Mouse (Mus musculus) heart, embryonic 14.5 days (tissue): Measurements from ENCODE around the gene Efr3b. TPM values are rescaled to one million over a fixed set of nuclear protein-coding genes. Genes with fewer than 3 reads are reported as not detected.
"Not testable (repeated sequence)": the region's sequence is repeated elsewhere in the genome, so short reads cannot be mapped to it uniquely, and the experiment has no call there.

Experiments used
- ATAC-seq: fragments of 200-750 bp; cut with Nextera tagmentation; 2 replicates; pipeline ENCODE4 v1.8.0; 2017; ENCODE audit warnings: low read depth, moderate TSS enrichment; ENCODE audit not compliant: insufficient number of reproducible peaks, insufficient read depth, low FRiP score
- H3K27ac ChIP-seq, 2 experiments: fragments of 200-500 bp in 1 of 2; fragments of 300-500 bp in 1 of 2; sonication (generic) in 1 of 2; replicated peaks in 1 of 2; 2 replicates each; pipeline ENCODE4 v1.5.1; 2012 to 2014; ENCODE audit warnings: low read depth in 2 of 2, low read length in 2 of 2, control low read depth in 1 of 2, mild to moderate bottlenecking in 1 of 2, mixed read lengths in 1 of 2; ENCODE audit not compliant: control insufficient read depth in 1 of 2, insufficient read depth in 1 of 2
- H3K27me3 ChIP-seq: fragments of 300-500 bp; sonication (generic); 2 replicates; pipeline ENCODE4 v1.6.1; 2014; ENCODE audit warnings: mild to moderate bottlenecking, low read length, control low read depth; ENCODE audit not compliant: control insufficient read depth, insufficient read depth
- H3K36me3 ChIP-seq: fragments of 300-500 bp; sonication (generic); 2 replicates; pipeline ENCODE4 v1.6.1; 2014; ENCODE audit warnings: mild to moderate bottlenecking, control low read depth, low read length, mixed read lengths; ENCODE audit not compliant: control insufficient read depth, insufficient read depth
- H3K4me1 ChIP-seq, 2 experiments: fragments of 200-500 bp in 1 of 2; fragments of 300-500 bp in 1 of 2; sonication (generic) in 1 of 2; 2 replicates each; pipeline ENCODE4 v1.6.1; 2012 to 2014; ENCODE audit warnings: low read length in 2 of 2, control low read depth in 1 of 2, mixed read lengths in 1 of 2; ENCODE audit not compliant: control insufficient read depth in 2 of 2, insufficient read depth in 2 of 2
- H3K4me2 ChIP-seq: fragments of 300-500 bp; sonication (generic); 2 replicates; pipeline ENCODE4 v1.6.1; 2014; ENCODE audit warnings: mild to moderate bottlenecking, low read length
- H3K4me3 ChIP-seq, 2 experiments: fragments of 200-500 bp in 1 of 2; fragments of 300-500 bp in 1 of 2; sonication (generic) in 1 of 2; 2 replicates each; pipeline ENCODE4 v1.5.1; 2012 to 2014; ENCODE audit warnings: low read length in 2 of 2, mild to moderate bottlenecking in 2 of 2, control low read depth in 1 of 2, low read depth in 1 of 2, moderate library complexity in 1 of 2; ENCODE audit not compliant: control insufficient read depth in 1 of 2, insufficient read depth in 1 of 2
- H3K9ac ChIP-seq: fragments of 300-500 bp; sonication (generic); 2 replicates; pipeline ENCODE4 v1.6.1; 2014; ENCODE audit warnings: mild to moderate bottlenecking, low read length
- H3K9me3 ChIP-seq: fragments of 300-500 bp; sonication (generic); 2 replicates; pipeline ENCODE4 v1.6.1; 2016; ENCODE audit warnings: low read length, control low read depth; ENCODE audit not compliant: control insufficient read depth
- WGBS: fragments of 180-500 bp; shearing (Covaris S2); extraction: QIAGEN DNeasy Blood & Tissue Kit; methylation state at CpG from one replicate; pipeline ENCODE4 v1.1.7; 2014; 5-methylcytosine and 5-hydroxymethylcytosine counted together
- polyA plus RNA-seq: library from polyadenylated mRNA; unstranded; fragments of >200 nt; fragmentation: Nextera tagmentation; extraction: Ambion mirVana; gene quantifications from 2 replicates; pipeline ENCODE4 v1.2.1, GENCODE M21; 2014

Efr3b gene
- polyA plus RNA-seq, 1 experiment from 2014 or later: 4.4 TPM

GRCm38 (mm10) chr12:3981350-3982131 lies 57.2 kb downstream of the Efr3b start:
- Histone ChIP-seq H3K4me3 (peak overlapping the region; percentile 42 to 46), H3K27me3 (no peaks in the 10 kb centered on the region), H3K27ac (peak overlapping the region; percentile 6 to 19; a peak in 1 of 4 replicates), H3K4me2 (peak overlapping the region; percentile 82), H3K9me3 (no peaks in the 10 kb centered on the region), H3K9ac (peak overlapping the region; percentile 64), H3K4me1 (peaks cover 3 to 15% of the 10 kb centered on the region in 2 experiments; a peak in 3 of 4 replicates), H3K36me3 (peaks cover 26% of the 10 kb centered on the region)
- peak; percentile 90 for ATAC-seq
- WGBS: under 1% methylated on average over 40 of the region's 41 CpGs

GRCm38 (mm10) chr12:3980991-3981349 lies 57.7 kb downstream of the Efr3b start:
- peak overlapping the region; percentile 54 for H3K9ac ChIP-seq
- H3K36me3 ChIP-seq: peaks cover 31% of the 10 kb centered on the region
- H3K4me2 ChIP-seq: peak overlapping the region; percentile 82
- ATAC-seq: no peak
- peaks cover 3 to 15% of the 10 kb centered on the region in 2 experiments; a peak in 3 of 4 replicates for H3K4me1 ChIP-seq
- H3K27ac ChIP-seq: peak overlapping the region; percentile 6 to 19; a peak in 1 of 4 replicates
- peak overlapping the region; percentile 42 to 46; a peak in 2 of 4 replicates for H3K4me3 ChIP-seq
- 63% methylated on average over 1 of the region's 1 CpGs for WGBS
- H3K27me3 ChIP-seq: no peaks in the 10 kb centered on the region
- H3K9me3 ChIP-seq: no peaks in the 10 kb centered on the region

- not testable (repeated sequence) for H3K4me1 ChIP-seq, H3K27ac ChIP-seq, H3K27me3 ChIP-seq, H3K9me3 ChIP-seq, H3K4me3 ChIP-seq, ATAC-seq, H3K4me2 ChIP-seq, H3K9ac ChIP-seq
- H3K36me3 ChIP-seq: peaks cover 68% of the 10 kb centered on the region
- WGBS: 97% methylated on average over 6 of the region's 6 CpGs
Measured at GRCm38 (mm10) chr12:3973169-3973568, 65.5 kb downstream of the Efr3b start.

- Histone ChIP-seq H3K27me3 (no peaks in the 10 kb centered on the region), H3K4me2 (no peak overlapping the region), H3K36me3 (peaks cover 65% of the 10 kb centered on the region), H3K4me3 (no peak overlapping the region), H3K9me3 (no peaks in the 10 kb centered on the region), H3K27ac (no peak overlapping the region), H3K9ac (no peak overlapping the region), H3K4me1 (no peaks in the 10 kb centered on the region)
- 57% methylated on average over 9 of the region's 9 CpGs for WGBS
- ATAC-seq: no peak
Measured at GRCm38 (mm10) chr12:3968380-3968779, 70.3 kb downstream of the Efr3b start.

- Histone ChIP-seq H3K4me1 (no peaks in the 10 kb centered on the region), H3K27me3 (no peaks in the 10 kb centered on the region), H3K36me3 (peaks cover 59% of the 10 kb centered on the region), H3K9me3 (no peaks in the 10 kb centered on the region), H3K9ac (no peak overlapping the region), H3K4me3 (no peak overlapping the region), H3K4me2 (no peak overlapping the region), H3K27ac (no peak overlapping the region)
- no peak for ATAC-seq
- 85% methylated on average over 4 of the region's 4 CpGs for WGBS
Measured at GRCm38 (mm10) chr12:3967196-3967595, 71.5 kb downstream of the Efr3b start.

GRCm38 (mm10) chr12:3960553-3960952 lies 78.2 kb downstream of the Efr3b start:
- Histone ChIP-seq H3K4me2 (peak overlapping the region; percentile 79), H3K9ac (peak overlapping the region; percentile 78), H3K27ac (peak overlapping the region in 1 of 2 experiments; percentile 85; a peak in 3 of 4 replicates), H3K4me1 (peaks cover 5% of the 10 kb centered on the region in 2 experiments; a peak in 2 of 4 replicates), H3K4me3 (peak overlapping the region; percentile 55 to 74), H3K9me3 (no peaks in the 10 kb centered on the region), H3K27me3 (peaks cover 5% of the 10 kb centered on the region), H3K36me3 (peaks cover 10% of the 10 kb centered on the region)
- WGBS: 52% methylated on average over 4 of the region's 4 CpGs
- ATAC-seq: no peak

GRCm38 (mm10) chr12:3959791-3960543 lies 78.7 kb downstream of the Efr3b start:
- peak; percentile 80 for ATAC-seq
- Histone ChIP-seq H3K4me2 (peak overlapping the region; percentile 79), H3K27me3 (peaks cover 11% of the 10 kb centered on the region), H3K9ac (peak overlapping the region; percentile 78), H3K4me3 (peak overlapping the region; percentile 55 to 74), H3K36me3 (peaks cover 6% of the 10 kb centered on the region; the same call in 1 of the 2 replicates), H3K27ac (peak overlapping the region; percentile 85 to 91), H3K4me1 (peaks cover 5% of the 10 kb centered on the region in 2 experiments; a peak in 2 of 4 replicates), H3K9me3 (no peaks in the 10 kb centered on the region)
- 2% methylated on average over 52 of the region's 53 CpGs for WGBS
